Mouse (Mus musculus) spleen, adult 2 months (tissue): ENCODE measurements around the gene Batf. TPM values are rescaled to one million over a fixed set of nuclear protein-coding genes. Genes with fewer than 3 reads are reported as not detected.

ENCODE experiments used
- DNase-seq, 2 experiments: peaks; one replicate each; pipeline versions ENCODE4 v3.0.0 to v3.0.0-alpha.2; 2012 to 2021; ENCODE audit warnings: low spot score in 2 of 2, low read depth in 1 of 2
- H3K27ac ChIP-seq: fragments of 200-500 bp; 2 replicates; pipeline ENCODE4 v1.5.1; 2012; ENCODE audit warnings: low read length, inconsistent platforms; ENCODE audit not compliant: insufficient read depth
- H3K27me3 ChIP-seq: fragments of 200-500 bp; 2 replicates; pipeline ENCODE4 v1.6.1; 2012; ENCODE audit warnings: mild to moderate bottlenecking, moderate library complexity, low read length, inconsistent platforms; ENCODE audit not compliant: control insufficient read depth, insufficient read depth
- H3K36me3 ChIP-seq: fragments of 200-500 bp; 2 replicates; pipeline ENCODE4 v1.6.1; 2012; ENCODE audit warnings: mild to moderate bottlenecking, low read length, inconsistent platforms; ENCODE audit not compliant: control insufficient read depth, insufficient read depth
- H3K4me1 ChIP-seq: fragments of 200-500 bp; 2 replicates; pipeline ENCODE4 v1.6.1; 2011; ENCODE audit warnings: inconsistent platforms; ENCODE audit not compliant: control insufficient read depth, insufficient read depth, insufficient read length
- H3K4me3 ChIP-seq: fragments of 200-500 bp; 2 replicates; pipeline ENCODE4 v1.5.1; 2011; ENCODE audit warnings: mild to moderate bottlenecking, inconsistent platforms; ENCODE audit not compliant: insufficient read depth, insufficient read length; ENCODE audit errors: extremely low read depth
- CTCF ChIP-seq: fragments of 200-500 bp; IDR thresholded peaks from 2 replicates; pipeline ENCODE4 v1.5.1; 2011; ENCODE audit warnings: mild to moderate bottlenecking, inconsistent platforms; ENCODE audit not compliant: insufficient read depth, insufficient read length, insufficient replicate concordance; ENCODE audit errors: extremely low read depth
- POLR2A ChIP-seq: fragments of 200-500 bp; IDR thresholded peaks from 2 replicates; pipeline ENCODE4 v1.6.1; 2011; ENCODE audit warnings: low read depth, low read length, inconsistent platforms
- WGBS: fragments of 180-500 bp; shearing (Covaris S2); methylation state at CpG from one replicate; pipeline ENCODE4 v1.1.7; 2018; 5-methylcytosine and 5-hydroxymethylcytosine counted together
- polyA plus RNA-seq: library from polyadenylated mRNA; depleted of rRNA; stranded (reverse); fragments of >200 nt; gene quantifications from 2 replicates; pipeline ENCODE4 v1.2.3, GENCODE M21; 2012

Batf gene
- polyA plus RNA-seq, 1 experiment: 15.4 TPM

GRCm38 (mm10) chr12:85662896-85663295 lies 23.6 kb upstream of the Batf start:
- peaks cover 7% of the 10 kb centered on the region; the same call in 1 of the 2 replicates for H3K4me1 ChIP-seq
- H3K27ac ChIP-seq: no peak overlapping the region
- H3K27me3 ChIP-seq: no peaks in the 10 kb centered on the region
- peak; percentile 31 to 66 for DNase-seq
- H3K4me3 ChIP-seq: no peak overlapping the region
- TF ChIP-seq POLR2A (no peak), CTCF (peak; percentile 78; the same call in 1 of the 2 replicates)
- no peaks in the 10 kb centered on the region for H3K36me3 ChIP-seq
- WGBS: 2% methylated on average over 9 of the region's 9 CpGs

DNA sequence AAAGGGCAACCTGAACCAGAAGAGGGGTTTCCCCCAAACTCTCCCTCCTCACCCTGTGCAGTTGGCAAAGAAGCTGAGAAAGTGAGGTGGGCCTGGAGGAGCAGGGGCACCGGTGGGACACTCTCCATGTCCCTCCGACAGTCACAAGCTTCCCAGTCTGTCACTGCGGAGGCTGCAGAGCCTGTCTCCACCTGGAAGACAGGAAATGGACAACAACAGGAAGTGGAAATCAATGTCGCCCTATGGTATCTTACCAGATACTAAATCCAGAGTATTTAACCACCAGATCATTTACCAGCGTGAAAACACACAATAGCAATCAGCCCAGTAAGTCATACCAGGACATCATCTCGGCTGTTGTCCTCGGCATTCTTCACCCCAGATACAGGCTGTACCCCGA lies 20.4 kb upstream of the Batf start:
- TF ChIP-seq POLR2A (no peak), CTCF (no peak)
- Histone ChIP-seq H3K27me3 (no peaks in the 10 kb centered on the region), H3K4me1 (peaks cover 1% of the 10 kb centered on the region; the same call in 1 of the 2 replicates), H3K27ac (no peak overlapping the region), H3K36me3 (no peaks in the 10 kb centered on the region), H3K4me3 (no peak overlapping the region)
- DNase-seq: no peak
- WGBS: 69% methylated on average over 8 of the region's 8 CpGs

DNA sequence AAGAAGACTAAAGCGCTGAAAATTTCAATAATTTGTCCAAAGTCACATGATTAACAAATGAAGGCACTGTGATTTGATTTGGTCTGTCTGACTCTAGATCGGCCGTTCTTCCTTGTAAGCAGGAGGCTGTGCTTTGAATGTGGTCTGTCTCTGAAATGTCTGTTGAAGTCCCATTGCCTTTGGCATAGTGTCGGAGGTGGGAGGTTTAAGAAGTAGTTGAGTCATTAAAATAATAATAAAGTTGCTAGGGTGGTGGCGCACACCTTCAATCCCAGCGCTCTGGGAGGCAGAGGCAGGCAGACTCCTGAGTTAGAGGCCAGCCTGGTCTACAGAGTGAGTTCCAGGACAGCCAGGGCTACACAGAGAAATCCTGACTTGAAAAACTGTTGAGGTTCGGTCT lies 19.4 kb upstream of the Batf start:
- TF ChIP-seq POLR2A (no peak), CTCF (no peak)
- H3K4me3 ChIP-seq: no peak overlapping the region
- H3K36me3 ChIP-seq: no peaks in the 10 kb centered on the region
- no peaks in the 10 kb centered on the region for H3K4me1 ChIP-seq
- no peak overlapping the region for H3K27ac ChIP-seq
- WGBS: 92% methylated on average over 7 of the region's 7 CpGs
- H3K27me3 ChIP-seq: no peaks in the 10 kb centered on the region
- no peak for DNase-seq

DNA sequence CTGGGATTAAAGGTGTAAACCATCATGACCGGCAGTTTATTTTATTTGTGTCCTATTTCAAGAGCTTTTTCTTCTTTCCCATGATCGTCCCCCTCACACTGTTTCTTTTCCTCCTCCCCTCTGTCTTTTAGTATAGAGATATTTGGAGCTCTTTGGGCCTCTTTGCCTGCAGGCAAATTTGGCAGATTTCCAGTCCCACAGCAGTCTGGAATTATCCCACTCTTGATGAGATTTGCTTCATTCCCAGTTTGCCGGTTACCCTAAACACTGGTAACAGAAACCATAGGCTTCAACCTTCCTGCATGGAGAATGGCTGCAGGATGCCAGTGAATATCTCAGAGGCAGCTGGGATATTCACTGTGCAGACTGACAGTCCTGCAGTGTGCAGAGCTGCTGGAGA lies 17.8 kb upstream of the Batf start:
- TF ChIP-seq POLR2A (no peak), CTCF (no peak)
- 83% methylated on average over 3 of the region's 3 CpGs for WGBS
- Histone ChIP-seq H3K36me3 (no peaks in the 10 kb centered on the region), H3K27ac (no peak overlapping the region), H3K4me3 (no peak overlapping the region), H3K4me1 (0 out of 2 replicates have a peak, but pooled peaks cover under 1% of the 10 kb centered on the region), H3K27me3 (no peaks in the 10 kb centered on the region)
- no peak for DNase-seq

DNA sequence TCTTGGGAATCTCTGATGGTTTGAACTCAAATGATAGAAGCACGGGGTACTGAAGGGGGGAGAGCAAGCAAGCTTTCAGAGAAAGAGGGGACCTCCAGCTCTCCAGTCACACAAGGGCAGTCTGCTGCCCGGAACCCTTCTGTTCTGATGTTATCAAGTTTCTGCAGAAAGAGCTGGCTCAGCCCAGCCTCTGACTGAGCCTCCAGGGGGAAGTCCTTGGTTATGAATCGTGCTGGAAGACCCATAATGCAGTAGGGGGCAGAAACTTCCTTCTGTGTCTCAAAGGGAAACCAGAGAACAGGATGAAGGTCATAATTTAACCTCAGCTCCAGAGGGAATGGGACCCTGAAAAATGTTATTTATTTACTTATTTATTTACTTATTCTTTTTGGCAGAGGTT lies 16.4 kb upstream of the Batf start:
- H3K36me3 ChIP-seq: no peaks in the 10 kb centered on the region
- H3K27me3 ChIP-seq: no peaks in the 10 kb centered on the region
- no peak for DNase-seq
- 0 out of 2 replicates have a peak, but pooled peaks cover 1% of the 10 kb centered on the region for H3K4me1 ChIP-seq
- TF ChIP-seq CTCF: no peak
- no peak for TF ChIP-seq POLR2A
- H3K4me3 ChIP-seq: no peak overlapping the region
- H3K27ac ChIP-seq: no peak overlapping the region
- WGBS: 15% methylated on average over 3 of the region's 3 CpGs

DNA sequence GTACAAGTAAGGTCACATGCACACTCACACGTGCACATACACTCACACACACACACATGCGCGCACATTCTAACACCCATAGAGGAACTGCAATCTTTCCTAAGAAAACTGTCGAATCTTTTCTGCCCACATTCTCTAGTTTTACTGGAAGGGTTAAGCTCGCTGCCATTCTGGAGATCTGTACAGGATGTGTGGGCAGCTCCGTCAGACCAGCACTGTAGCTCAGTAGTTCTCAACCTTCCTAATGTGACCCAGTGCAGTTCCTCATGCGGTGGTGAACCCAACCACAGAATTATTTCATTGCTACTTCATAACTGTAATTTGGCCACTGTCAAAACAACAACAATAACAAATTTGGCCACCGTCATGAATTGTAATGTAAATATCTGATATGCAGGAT lies 12.6 kb upstream of the Batf start:
- no peak for DNase-seq
- no peaks in the 10 kb centered on the region for H3K27me3 ChIP-seq
- no peak overlapping the region for H3K27ac ChIP-seq
- no peaks in the 10 kb centered on the region for H3K36me3 ChIP-seq
- WGBS: 41% methylated on average over 8 of the region's 8 CpGs
- H3K4me1 ChIP-seq: 0 out of 2 replicates have a peak, but pooled peaks cover 1% of the 10 kb centered on the region
- TF ChIP-seq CTCF (no peak), POLR2A (no peak)
- H3K4me3 ChIP-seq: no peak overlapping the region

- Histone ChIP-seq H3K4me1 (no peaks in the 10 kb centered on the region), H3K27me3 (no peaks in the 10 kb centered on the region), H3K36me3 (no peaks in the 10 kb centered on the region), H3K4me3 (no peak overlapping the region), H3K27ac (no peak overlapping the region)
- TF ChIP-seq CTCF (no peak), POLR2A (no peak)
- DNase-seq: no peak
- WGBS: 70% methylated on average over 5 of the region's 5 CpGs
These were observed 7.4 kb upstream of the Batf start for GRCm38 (mm10) chr12:85679117-85679516.
